Mouse (Mus musculus) liver, embryonic 11.5 days (tissue): ENCODE measurements around the gene Irx1. TPM values are rescaled to one million over a fixed set of nuclear protein-coding genes. Genes with fewer than 3 reads are reported as not detected.

Experiments
- ATAC-seq: fragments of 200-750 bp; cut with Nextera tagmentation; replicated peaks from 2 replicates; pipeline ENCODE4 v1.8.0; 2017; ENCODE audit warnings: moderate number of reproducible peaks, mild to moderate bottlenecking, moderate TSS enrichment, moderate library complexity; ENCODE audit not compliant: low FRiP score
- DNase-seq: peaks from one replicate; pipeline ENCODE4 v3.0.0-alpha.2; 2017; ENCODE audit warnings: low spot score
- H3K27ac ChIP-seq: fragments of 300-500 bp; sonication (generic); 2 replicates; pipeline ENCODE4 v1.5.1; 2014; ENCODE audit warnings: mild to moderate bottlenecking, low read depth, low read length, control low read depth
- H3K27me3 ChIP-seq: fragments of 300-500 bp; sonication (generic); replicated peaks from 2 replicates; pipeline ENCODE4 v1.6.1; 2014; ENCODE audit warnings: low read length, mixed read lengths; ENCODE audit not compliant: control insufficient read depth, insufficient read depth
- H3K36me3 ChIP-seq: fragments of 300-500 bp; sonication (generic); 2 replicates; pipeline ENCODE4 v1.6.1; 2014; ENCODE audit warnings: mild to moderate bottlenecking, low read length, moderate library complexity, mixed read lengths; ENCODE audit not compliant: control insufficient read depth, insufficient read depth
- H3K4me1 ChIP-seq: fragments of 300-500 bp; sonication (generic); replicated peaks from 2 replicates; pipeline ENCODE4 v1.6.1; 2014; ENCODE audit warnings: low read length, mixed read lengths; ENCODE audit not compliant: control insufficient read depth, insufficient read depth
- H3K4me2 ChIP-seq: fragments of 300-500 bp; sonication (generic); 2 replicates; pipeline ENCODE4 v1.6.1; 2014; ENCODE audit warnings: mild to moderate bottlenecking, control low read depth, moderate library complexity
- H3K4me3 ChIP-seq: fragments of 300-500 bp; sonication (generic); 2 replicates; pipeline ENCODE4 v1.5.1; 2014; ENCODE audit warnings: low read depth, low read length, control low read depth
- H3K9ac ChIP-seq: fragments of 300-500 bp; sonication (generic); 2 replicates; pipeline ENCODE4 v1.6.1; 2014; ENCODE audit warnings: low read depth, low read length, control low read depth
- H3K9me3 ChIP-seq: fragments of 300-500 bp; sonication (generic); 2 replicates; pipeline ENCODE4 v1.6.1; 2016; ENCODE audit warnings: low read length, inconsistent platforms, mixed read lengths; ENCODE audit not compliant: control insufficient read depth
- WGBS: fragments of 180-500 bp; shearing (Covaris S2); extraction: QIAGEN DNeasy Blood & Tissue Kit; methylation state at CpG from one replicate; pipeline ENCODE4 v1.1.7; 2014; 5-methylcytosine and 5-hydroxymethylcytosine counted together
- polyA plus RNA-seq: library from polyadenylated mRNA; unstranded; fragments of >200 nt; fragmentation: Nextera tagmentation; extraction: Ambion mirVana; gene quantifications from 2 replicates; pipeline ENCODE4 v1.2.1, GENCODE M21; 2014

The Irx1 gene
- polyA plus RNA-seq, 1 experiment from 2014 or later: 0.10 TPM

- Histone ChIP-seq H3K27ac (no peak overlapping the region), H3K4me1 (no peaks in the 10 kb centered on the region; the same call in 1 of the 2 replicates), H3K27me3 (peaks cover 73% of the 10 kb centered on the region), H3K4me3 (no peak overlapping the region), H3K4me2 (no peak overlapping the region), H3K9ac (no peak overlapping the region), H3K9me3 (no peaks in the 10 kb centered on the region), H3K36me3 (no peaks in the 10 kb centered on the region)
- DNase-seq (no peak), ATAC-seq (no peak)
- 6% methylated on average over 18 of the region's 18 CpGs for WGBS
Observed at GRCm38 (mm10) chr13:71957147-71957546, 6.4 kb downstream of the Irx1 start.

- 4% methylated on average over 9 of the region's 9 CpGs for WGBS
- peaks cover 66% of the 10 kb centered on the region for H3K27me3 ChIP-seq
- no peaks in the 10 kb centered on the region; the same call in 1 of the 2 replicates for H3K4me1 ChIP-seq
- no peaks in the 10 kb centered on the region for H3K36me3 ChIP-seq
- ATAC-seq (no peak), DNase-seq (no peak)
- no peak overlapping the region for H3K4me2 ChIP-seq
- no peak overlapping the region for H3K9ac ChIP-seq
- no peaks in the 10 kb centered on the region for H3K9me3 ChIP-seq
- H3K27ac ChIP-seq: no peak overlapping the region
- no peak overlapping the region for H3K4me3 ChIP-seq
Observed at GRCm38 (mm10) chr13:71956481-71956880, 7.0 kb downstream of the Irx1 start.

- no peaks in the 10 kb centered on the region for H3K36me3 ChIP-seq
- ATAC-seq: no peak
- no peak overlapping the region for H3K27ac ChIP-seq
Observed at GRCm38 (mm10) chr13:71951966-71952365, 11.6 kb downstream of the Irx1 start.

GRCm38 (mm10) chr13:71949859-71950258 lies 13.7 kb downstream of the Irx1 start:
- H3K27me3 ChIP-seq: peaks cover 3% of the 10 kb centered on the region; the same call in 1 of the 2 replicates
- WGBS: 56% methylated on average over 5 of the region's 5 CpGs

More at GRCm38 (mm10) chr13:71951966-71952365, 11.6 kb downstream of the Irx1 start:
- no peaks in the 10 kb centered on the region for H3K4me1 ChIP-seq
- 75% methylated on average over 11 of the region's 11 CpGs for WGBS
- H3K9me3 ChIP-seq: no peaks in the 10 kb centered on the region
- DNase-seq: no peak
- no peak overlapping the region for H3K4me2 ChIP-seq
- no peak overlapping the region for H3K9ac ChIP-seq
- H3K27me3 ChIP-seq: peaks cover 21% of the 10 kb centered on the region
- no peak overlapping the region for H3K4me3 ChIP-seq

GRCm38 (mm10) chr13:71910361-71910760 lies 53.2 kb downstream of the Irx1 start:
- Histone ChIP-seq H3K9me3 (no peaks in the 10 kb centered on the region), H3K9ac (no peak overlapping the region), H3K4me1 (no peaks in the 10 kb centered on the region), H3K36me3 (no peaks in the 10 kb centered on the region), H3K27ac (no peak overlapping the region), H3K4me2 (no peak overlapping the region), H3K27me3 (no peaks in the 10 kb centered on the region), H3K4me3 (no peak overlapping the region)
- ATAC-seq (no peak), DNase-seq (no peak)
- WGBS: 68% methylated on average over 3 of the region's 3 CpGs

More at GRCm38 (mm10) chr13:71949859-71950258, 13.7 kb downstream of the Irx1 start:
- ATAC-seq (no peak), DNase-seq (no peak)
- H3K27ac ChIP-seq: no peak overlapping the region
- H3K4me2 ChIP-seq: no peak overlapping the region
- H3K36me3 ChIP-seq: no peaks in the 10 kb centered on the region
- H3K9ac ChIP-seq: no peak overlapping the region
- H3K9me3 ChIP-seq: no peaks in the 10 kb centered on the region
- no peaks in the 10 kb centered on the region for H3K4me1 ChIP-seq
- no peak overlapping the region for H3K4me3 ChIP-seq
